Mouse (Mus musculus) cortical plate, adult 2 months (tissue): ENCODE results near the gene Cat. TPM values are rescaled to one million over a fixed set of nuclear protein-coding genes. Genes with fewer than 3 reads are reported as not detected.

Source experiments
- H3K27ac ChIP-seq: fragments of 200-500 bp; 2 replicates; pipeline ENCODE4 v1.5.1; 2012; ENCODE audit warnings: low read length, control low read depth, inconsistent platforms; ENCODE audit not compliant: insufficient read depth
- H3K4me1 ChIP-seq: fragments of 200-500 bp; 2 replicates; pipeline ENCODE4 v1.6.1; 2011; ENCODE audit warnings: low read length; ENCODE audit not compliant: control insufficient read depth, insufficient read depth
- H3K4me3 ChIP-seq: fragments of 200-500 bp; 2 replicates; pipeline ENCODE4 v1.5.1; 2011; ENCODE audit warnings: mild to moderate bottlenecking, low read length, control low read depth; ENCODE audit not compliant: insufficient read depth
- CTCF ChIP-seq: fragments of 200-500 bp; IDR thresholded peaks from 2 replicates; pipeline ENCODE4 v1.5.1; 2011; ENCODE audit warnings: mild to moderate bottlenecking, control low read depth, low read length; ENCODE audit not compliant: insufficient read depth; ENCODE audit errors: extremely low read depth
- POLR2A ChIP-seq: fragments of 200-500 bp; IDR thresholded peaks from 2 replicates; pipeline ENCODE4 v1.6.1; 2011; ENCODE audit warnings: mild to moderate bottlenecking, low read length, control low read depth; ENCODE audit not compliant: insufficient read depth; ENCODE audit errors: extremely low read depth
- polyA plus RNA-seq: library from polyadenylated mRNA; depleted of rRNA; stranded (reverse); fragments of >200 nt; gene quantifications from 2 replicates; pipeline ENCODE4 v1.2.3, GENCODE M21; 2012; rRNA removed

Cat gene
- polyA plus RNA-seq, 1 experiment, result 45.5 TPM

- TF ChIP-seq CTCF (peak; percentile 82), POLR2A (no peak)
- no peak overlapping the region for H3K27ac ChIP-seq
- H3K4me3 ChIP-seq, result no peak overlapping the region
- H3K4me1 ChIP-seq, result no peaks in the 10 kb centered on the region; the same call in 1 of the 2 replicates
Observed at GRCm38 (mm10) chr2:103424349-103425026, 60.5 kb downstream of the Cat start.

- TF ChIP-seq POLR2A, result no peak
- no peak for TF ChIP-seq CTCF
- no peaks in the 10 kb centered on the region; the same call in 1 of the 2 replicates for H3K4me1 ChIP-seq
Observed at GRCm38 (mm10) chr2:103423884-103424283, 61.1 kb downstream of the Cat start.

GRCm38 (mm10) chr2:103420650-103421507 is 64.1 kb downstream of the Cat start:
- Histone ChIP-seq H3K4me3 (no peak overlapping the region), H3K27ac (no peak overlapping the region), H3K4me1 (no peaks in the 10 kb centered on the region; the same call in 1 of the 2 replicates)
- TF ChIP-seq CTCF, result no peak
- no peak for TF ChIP-seq POLR2A

More at GRCm38 (mm10) chr2:103423884-103424283, 61.1 kb downstream of the Cat start:
- H3K27ac ChIP-seq, result no peak overlapping the region
- H3K4me3 ChIP-seq, result no peak overlapping the region

GRCm38 (mm10) chr2:103415774-103416173 is 69.2 kb downstream of the Cat start:
- no peak overlapping the region for H3K4me3 ChIP-seq
- no peaks in the 10 kb centered on the region for H3K4me1 ChIP-seq
- H3K27ac ChIP-seq, result no peak overlapping the region
- TF ChIP-seq CTCF, result no peak
- no peak for TF ChIP-seq POLR2A

- TF ChIP-seq CTCF (no peak), POLR2A (no peak)
- H3K4me3 ChIP-seq, result no peak overlapping the region
- H3K27ac ChIP-seq, result no peak overlapping the region
- H3K4me1 ChIP-seq, result no peaks in the 10 kb centered on the region
Observed at GRCm38 (mm10) chr2:103413381-103413780, 71.6 kb downstream of the Cat start.

- H3K4me1 ChIP-seq, result no peaks in the 10 kb centered on the region
- H3K4me3 ChIP-seq, result no peak overlapping the region
- H3K27ac ChIP-seq, result no peak overlapping the region
- TF ChIP-seq CTCF (no peak), POLR2A (no peak)
Observed at GRCm38 (mm10) chr2:103411816-103412215, 73.1 kb downstream of the Cat start.

- no peak for TF ChIP-seq POLR2A
- no peak for TF ChIP-seq CTCF
Observed at GRCm38 (mm10) chr2:103411348-103411747, 73.6 kb downstream of the Cat start, which contains the start of gene Elf5. Elf5 (plus strand) TSS chr2:103411688.

GRCm38 (mm10) chr2:103406239-103406638 is 78.7 kb downstream of the Cat start:
- Histone ChIP-seq H3K4me1 (no peaks in the 10 kb centered on the region), H3K4me3 (no peak overlapping the region), H3K27ac (no peak overlapping the region)
- no peak for TF ChIP-seq CTCF
- TF ChIP-seq POLR2A, result no peak

More at GRCm38 (mm10) chr2:103411348-103411747, 73.6 kb downstream of the Cat start, which contains the start of gene Elf5:
- Histone ChIP-seq H3K27ac (no peak within 1 kb of the TSS), H3K4me1 (no peaks in the 10 kb centered on the region), H3K4me3 (no peak within 1 kb of the TSS)

Other genes starting within 250 kb of the Cat start
- 0.02 and 0.04 TPM in 2 replicates for gene Ehf, start 181.9 kb downstream of the Cat start, polyA plus RNA-seq
- gene Elf5, start 73.5 kb downstream of the Cat start, polyA plus RNA-seq, result 0.38 and 0.67 TPM in 2 replicates
- gene Abtb2, start 81.2 kb upstream of the Cat start, polyA plus RNA-seq, result 10.8 and 11.9 TPM in 2 replicates